Mouse (Mus musculus) E14TG2a.4 (cell line): ENCODE results near the gene Tpst1.

Experiments
- H3K27me3 ChIP-seq: 2 replicates; pipeline ENCODE4 v1.6.1; 2014; ENCODE audit warnings: low read length, control low read depth; ENCODE audit not compliant: insufficient read depth
- H3K36me3 ChIP-seq: 2 replicates; pipeline ENCODE4 v1.6.1; 2014; ENCODE audit warnings: low read length, control low read depth; ENCODE audit not compliant: insufficient read depth
- H3K4me1 ChIP-seq: replicated peaks from 2 replicates; pipeline ENCODE4 v1.6.1; 2014; ENCODE audit warnings: low read depth, low read length, control low read depth
- H3K4me3 ChIP-seq: replicated peaks from 2 replicates; pipeline ENCODE4 v1.5.1; 2014; ENCODE audit warnings: mild to moderate bottlenecking, low read length
- H3K9me3 ChIP-seq: 2 replicates; pipeline ENCODE4 v1.6.1; 2014; ENCODE audit warnings: low read length, control low read depth
- CTCF ChIP-seq: conservative IDR thresholded peaks from 2 replicates; pipeline ENCODE4 v1.5.1; 2014; ENCODE audit warnings: low read length
- NANOG ChIP-seq: IDR thresholded peaks from 2 replicates; pipeline ENCODE4 v1.6.1; 2014; ENCODE audit warnings: borderline replicate concordance, low read length, mixed read lengths
- POU5F1 ChIP-seq: IDR thresholded peaks from 2 replicates; pipeline ENCODE4 v1.6.1; 2014; ENCODE audit warnings: low read length, borderline replicate concordance

Gene Tpst1

GRCm38 (mm10) chr5:130144334-130145312 is 71.5 kb downstream of the Tpst1 start, which contains the start of gene Kctd7:
Gene Kctd7, plus strand, starts transcription at chr5:130144861.
- peaks cover 22% of the 10 kb centered on the region for H3K4me1 ChIP-seq
- no peaks in the 10 kb centered on the region for H3K9me3 ChIP-seq
- TF ChIP-seq POU5F1, result no peak
- TF ChIP-seq NANOG, result no peak
- no peak for TF ChIP-seq CTCF
- H3K27me3 ChIP-seq, result peaks cover 49% of the 10 kb centered on the region
- H3K4me3 ChIP-seq, result peak within 1 kb of the TSS; percentile 89
- 0 out of 2 replicates have a peak, but pooled peaks cover 2% of the 10 kb centered on the region for H3K36me3 ChIP-seq

GRCm38 (mm10) chr5:130145961-130146360 is 72.8 kb downstream of the Tpst1 start:
- peaks cover 22% of the 10 kb centered on the region for H3K4me1 ChIP-seq
- peaks cover 49% of the 10 kb centered on the region for H3K27me3 ChIP-seq
- H3K9me3 ChIP-seq, result no peaks in the 10 kb centered on the region
- 0 out of 2 replicates have a peak, but pooled peaks cover 2% of the 10 kb centered on the region for H3K36me3 ChIP-seq
- H3K4me3 ChIP-seq, result no peak overlapping the region
- TF ChIP-seq CTCF (no peak), POU5F1 (no peak), NANOG (no peak)

GRCm38 (mm10) chr5:130149726-130150310 is 76.7 kb downstream of the Tpst1 start:
- Histone ChIP-seq H3K36me3 (peaks cover 8% of the 10 kb centered on the region; the same call in 1 of the 2 replicates), H3K4me3 (no peak overlapping the region), H3K27me3 (peaks cover 22% of the 10 kb centered on the region), H3K4me1 (peaks cover 25% of the 10 kb centered on the region), H3K9me3 (no peaks in the 10 kb centered on the region)
- no peak for TF ChIP-seq POU5F1
- no peak for TF ChIP-seq NANOG
- no peak for TF ChIP-seq CTCF

- H3K27me3 ChIP-seq, result no peaks in the 10 kb centered on the region
- TF ChIP-seq CTCF (no peak), POU5F1 (no peak), NANOG (no peak)
- H3K9me3 ChIP-seq, result no peaks in the 10 kb centered on the region
- H3K4me3 ChIP-seq, result no peak overlapping the region
- peaks cover 15% of the 10 kb centered on the region for H3K4me1 ChIP-seq
- H3K36me3 ChIP-seq, result peaks cover 5% of the 10 kb centered on the region; the same call in 1 of the 2 replicates
These were observed 81.2 kb downstream of the Tpst1 start for GRCm38 (mm10) chr5:130154286-130154685.

GRCm38 (mm10) chr5:130158545-130158944 is 85.4 kb downstream of the Tpst1 start:
- no peaks in the 10 kb centered on the region for H3K9me3 ChIP-seq
- TF ChIP-seq NANOG, result no peak
- no peak for TF ChIP-seq POU5F1
- TF ChIP-seq CTCF, result no peak

GRCm38 (mm10) chr5:130159761-130160201 is 86.7 kb downstream of the Tpst1 start:
- H3K4me3 ChIP-seq, result no peak overlapping the region
- H3K9me3 ChIP-seq, result no peaks in the 10 kb centered on the region
- H3K4me1 ChIP-seq, result peaks cover 5% of the 10 kb centered on the region; the same call in 1 of the 2 replicates
- H3K36me3 ChIP-seq, result no peaks in the 10 kb centered on the region
- TF ChIP-seq NANOG, result no peak
- no peak for TF ChIP-seq POU5F1
- TF ChIP-seq CTCF, result no peak
- no peaks in the 10 kb centered on the region for H3K27me3 ChIP-seq

More at GRCm38 (mm10) chr5:130158545-130158944, 85.4 kb downstream of the Tpst1 start:
- no peaks in the 10 kb centered on the region for H3K27me3 ChIP-seq
- peaks cover 5% of the 10 kb centered on the region; the same call in 1 of the 2 replicates for H3K4me1 ChIP-seq
- no peak overlapping the region for H3K4me3 ChIP-seq
- H3K36me3 ChIP-seq, result no peaks in the 10 kb centered on the region

- peaks cover 5% of the 10 kb centered on the region; the same call in 1 of the 2 replicates for H3K4me1 ChIP-seq
- TF ChIP-seq NANOG, result no peak
- peak; percentile 82 for TF ChIP-seq CTCF
- no peak overlapping the region for H3K4me3 ChIP-seq
- no peaks in the 10 kb centered on the region for H3K27me3 ChIP-seq
- H3K9me3 ChIP-seq, result peaks cover 5% of the 10 kb centered on the region
- H3K36me3 ChIP-seq, result no peaks in the 10 kb centered on the region
These were observed 90.5 kb downstream of the Tpst1 start for GRCm38 (mm10) chr5:130163670-130164069.

- TF ChIP-seq CTCF (no peak), POU5F1 (no peak), NANOG (no peak)
- Histone ChIP-seq H3K4me3 (no peak overlapping the region), H3K9me3 (peaks cover 5% of the 10 kb centered on the region), H3K27me3 (no peaks in the 10 kb centered on the region), H3K36me3 (no peaks in the 10 kb centered on the region), H3K4me1 (peaks cover 5% of the 10 kb centered on the region; the same call in 1 of the 2 replicates)
These were observed 92.1 kb downstream of the Tpst1 start for GRCm38 (mm10) chr5:130165213-130165612.
